Mouse (Mus musculus) intestine, embryonic 14.5 days (tissue): ENCODE results near the gene Fam50b. TPM values are rescaled to one million over a fixed set of nuclear protein-coding genes. Genes with fewer than 3 reads are reported as not detected.
A peak's percentile ranks its signal among the peaks of the same experiment; 100 is the strongest.

Experiments
- ATAC-seq: fragments of 200-750 bp; cut with Nextera tagmentation; replicated peaks from 2 replicates; pipeline ENCODE4 v1.8.0; 2017; ENCODE audit warnings: low read depth, moderate number of reproducible peaks, moderate TSS enrichment, moderate library complexity; ENCODE audit not compliant: low FRiP score, low TSS enrichment
- DNase-seq: peaks from one replicate; pipeline ENCODE4 v3.0.0-alpha.2; 2018; ENCODE audit warnings: low spot score
- H3K27ac ChIP-seq: fragments of 300-500 bp; sonication (generic); 2 replicates; pipeline ENCODE4 v1.5.1; 2014; ENCODE audit warnings: low read depth, mild to moderate bottlenecking, control low read depth
- H3K27me3 ChIP-seq: fragments of 300-500 bp; sonication (generic); replicated peaks from 2 replicates; pipeline ENCODE4 v1.6.1; 2014; ENCODE audit warnings: low read length, control low read depth; ENCODE audit not compliant: control insufficient read depth, insufficient read depth
- H3K36me3 ChIP-seq: fragments of 300-500 bp; sonication (generic); 2 replicates; pipeline ENCODE4 v1.6.1; 2014; ENCODE audit warnings: low read length, control low read depth; ENCODE audit not compliant: control insufficient read depth, insufficient read depth
- H3K4me1 ChIP-seq: fragments of 300-500 bp; sonication (generic); replicated peaks from 2 replicates; pipeline ENCODE4 v1.6.1; 2014; ENCODE audit warnings: low read length, control low read depth, mixed read lengths; ENCODE audit not compliant: control insufficient read depth, insufficient read depth
- H3K4me2 ChIP-seq: fragments of 300-500 bp; sonication (generic); 2 replicates; pipeline ENCODE4 v1.6.1; 2014; ENCODE audit warnings: low read length
- H3K4me3 ChIP-seq: fragments of 300-500 bp; sonication (generic); 2 replicates; pipeline ENCODE4 v1.5.1; 2014; ENCODE audit warnings: low read depth, low read length, control low read depth, mixed read lengths
- H3K9ac ChIP-seq: fragments of 300-500 bp; sonication (generic); 2 replicates; pipeline ENCODE4 v1.6.1; 2014; ENCODE audit warnings: mild to moderate bottlenecking, low read length
- H3K9me3 ChIP-seq: fragments of 300-500 bp; sonication (generic); 2 replicates; pipeline ENCODE4 v1.6.1; 2016; ENCODE audit warnings: low read length, control low read depth; ENCODE audit not compliant: control insufficient read depth
- WGBS: fragments of 180-500 bp; shearing (Covaris S2); extraction: QIAGEN DNeasy Blood & Tissue Kit; methylation state at CpG from one replicate; pipeline ENCODE4 v1.1.7; 2014; 5-methylcytosine and 5-hydroxymethylcytosine counted together
- polyA plus RNA-seq: library from polyadenylated mRNA; unstranded; fragments of >200 nt; fragmentation: Nextera tagmentation; extraction: Ambion mirVana; gene quantifications from 2 replicates; pipeline ENCODE4 v1.2.1, GENCODE M21; 2014

Gene Fam50b
- polyA plus RNA-seq, 1 experiment from 2014 or later: not detected

- Histone ChIP-seq H3K9ac (no peak overlapping the region; the same call in 1 of the 2 replicates), H3K36me3 (no peaks in the 10 kb centered on the region), H3K27ac (peak overlapping the region; percentile 86), H3K4me3 (peak overlapping the region; percentile 13; the same call in 1 of the 2 replicates), H3K4me2 (peak overlapping the region; percentile 47), H3K27me3 (no peaks in the 10 kb centered on the region), H3K9me3 (no peaks in the 10 kb centered on the region), H3K4me1 (peaks cover 19% of the 10 kb centered on the region)
- peak; percentile 80 for DNase-seq
- WGBS: 4% methylated on average over 9 of the region's 9 CpGs
- ATAC-seq: peak; percentile 85
These were observed 8.7 kb upstream of the Fam50b start for GRCm38 (mm10) chr13:34725800-34726476.

DNA sequence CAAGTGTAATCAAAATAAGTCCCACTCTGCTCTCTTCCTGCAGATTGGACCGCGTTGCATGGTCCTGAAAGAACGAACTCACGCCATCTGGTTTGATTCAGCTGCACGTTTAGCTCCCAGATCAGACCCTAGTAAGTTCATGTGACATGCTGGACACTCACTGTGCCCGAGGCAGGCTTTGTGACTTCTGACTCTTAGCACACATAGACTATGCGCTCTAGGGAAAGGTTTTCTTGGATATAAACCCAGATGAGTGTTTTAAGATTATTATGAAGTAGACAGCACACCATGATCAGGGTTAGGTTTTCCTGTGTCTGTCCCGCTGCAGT lies 8.2 kb upstream of the Fam50b start:
- 29% methylated on average over 8 of the region's 8 CpGs for WGBS
- Histone ChIP-seq H3K4me1 (peaks cover 19% of the 10 kb centered on the region), H3K27ac (peak overlapping the region; percentile 86), H3K9ac (no peak overlapping the region), H3K9me3 (no peaks in the 10 kb centered on the region), H3K36me3 (no peaks in the 10 kb centered on the region), H3K4me2 (peak overlapping the region; percentile 47), H3K4me3 (peak overlapping the region; percentile 13; the same call in 1 of the 2 replicates), H3K27me3 (no peaks in the 10 kb centered on the region)
- DNase-seq (no peak), ATAC-seq (peak; percentile 18)

DNA sequence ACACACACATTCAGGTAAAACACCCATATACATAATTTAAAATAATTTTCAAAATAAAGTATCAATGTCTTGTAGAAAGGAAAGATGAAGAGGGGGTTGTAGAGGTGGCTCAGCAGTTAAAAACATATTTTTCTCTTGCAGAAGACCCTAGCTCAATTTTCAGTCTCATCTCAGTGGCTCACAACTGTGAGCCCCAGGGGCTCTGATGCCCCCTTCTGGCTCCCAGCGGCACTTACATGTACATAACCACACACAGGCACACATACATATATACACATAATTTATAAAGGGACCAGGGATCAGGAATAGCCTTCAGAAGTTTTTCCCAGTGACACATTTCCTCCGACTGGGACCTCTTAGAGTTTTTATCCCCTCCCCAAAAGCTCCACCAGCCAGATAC lies 7.6 kb upstream of the Fam50b start:
- H3K9ac ChIP-seq: no peak overlapping the region
- H3K36me3 ChIP-seq: no peaks in the 10 kb centered on the region
- H3K27me3 ChIP-seq: no peaks in the 10 kb centered on the region
- no peak overlapping the region for H3K4me3 ChIP-seq
- no peak overlapping the region for H3K4me2 ChIP-seq
- H3K27ac ChIP-seq: peak overlapping the region; percentile 86
- no peak for ATAC-seq
- WGBS: 89% methylated on average over 2 of the region's 2 CpGs
- no peaks in the 10 kb centered on the region for H3K9me3 ChIP-seq
- peaks cover 19% of the 10 kb centered on the region for H3K4me1 ChIP-seq
- DNase-seq: no peak

GRCm38 (mm10) chr13:34731551-34731950 lies 3.1 kb upstream of the Fam50b start:
- H3K4me2 ChIP-seq: no peak overlapping the region
- no peaks in the 10 kb centered on the region for H3K9me3 ChIP-seq
- no peak for DNase-seq
- H3K4me1 ChIP-seq: peaks cover 5% of the 10 kb centered on the region; the same call in 1 of the 2 replicates
- H3K4me3 ChIP-seq: no peak overlapping the region
- no peaks in the 10 kb centered on the region for H3K36me3 ChIP-seq
- WGBS: 89% methylated on average over 6 of the region's 6 CpGs
- H3K9ac ChIP-seq: no peak overlapping the region
- H3K27ac ChIP-seq: no peak overlapping the region
- H3K27me3 ChIP-seq: no peaks in the 10 kb centered on the region
- no peak for ATAC-seq

DNA sequence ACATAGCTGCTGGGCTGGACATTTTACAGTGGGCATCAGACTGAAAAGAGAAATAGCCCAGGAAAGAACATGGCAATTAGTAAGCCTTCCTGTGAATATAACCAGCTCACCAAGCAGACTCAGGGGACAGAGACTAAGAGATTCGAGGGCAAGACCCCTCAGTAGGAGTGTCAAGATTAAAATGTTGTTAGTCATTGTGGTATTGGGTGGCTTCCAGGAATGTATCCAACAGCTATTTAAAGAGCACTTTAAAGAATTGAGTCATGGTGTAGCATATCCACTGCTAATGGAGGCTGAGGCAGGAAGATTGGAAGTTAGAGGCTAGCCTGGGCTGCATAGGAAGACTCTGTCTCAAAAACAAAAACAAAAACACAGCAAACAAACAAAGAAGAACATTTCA lies 870 bp upstream of the Fam50b start:
- Histone ChIP-seq H3K4me1 (peaks cover 9% of the 10 kb centered on the region; the same call in 1 of the 2 replicates), H3K27ac (no peak overlapping the region), H3K9me3 (no peaks in the 10 kb centered on the region), H3K9ac (no peak overlapping the region), H3K4me3 (no peak overlapping the region), H3K36me3 (no peaks in the 10 kb centered on the region), H3K4me2 (no peak overlapping the region), H3K27me3 (no peaks in the 10 kb centered on the region)
- WGBS: 59% methylated on average over 1 of the region's 1 CpGs
- DNase-seq (no peak), ATAC-seq (no peak)

DNA sequence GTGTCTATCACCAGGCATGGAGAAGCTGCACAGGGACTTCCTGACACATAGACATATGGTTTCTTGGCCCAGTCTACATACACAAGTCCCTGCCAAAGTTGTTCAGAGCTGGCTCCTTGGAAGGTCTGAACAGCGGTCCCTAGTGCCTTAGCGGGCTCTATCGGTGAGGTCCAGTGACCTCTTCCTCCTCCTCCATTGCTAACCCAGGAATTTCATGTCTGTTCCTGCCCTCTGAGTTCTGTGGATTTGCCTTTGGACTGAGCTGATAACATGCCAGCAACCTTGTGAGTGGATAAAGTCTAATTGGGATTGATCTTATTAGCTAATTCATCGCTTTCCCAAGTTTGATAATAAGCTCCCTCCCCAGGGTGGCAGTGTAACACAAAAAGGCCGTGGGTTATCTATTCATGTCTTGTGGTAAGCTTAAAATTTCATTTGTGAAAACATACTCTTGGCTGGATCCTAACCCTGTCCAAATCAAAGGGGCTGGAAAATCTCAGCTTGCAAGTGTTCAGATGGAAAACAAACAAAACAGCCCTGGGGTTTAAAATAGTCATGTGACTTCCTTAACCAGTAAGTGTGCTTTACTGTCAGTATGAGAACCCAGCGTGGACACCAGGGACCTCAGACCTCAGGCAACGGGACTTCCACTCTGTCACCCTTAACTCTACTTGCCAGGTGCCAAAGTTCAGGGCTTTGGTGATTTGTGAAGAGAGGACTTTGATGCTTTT lies 3.5 kb downstream of the Fam50b start:
- Histone ChIP-seq H3K9me3 (no peaks in the 10 kb centered on the region), H3K9ac (no peak overlapping the region), H3K4me3 (no peak overlapping the region), H3K27me3 (no peaks in the 10 kb centered on the region), H3K27ac (no peak overlapping the region), H3K4me2 (no peak overlapping the region), H3K36me3 (no peaks in the 10 kb centered on the region), H3K4me1 (peaks cover 9% of the 10 kb centered on the region; the same call in 1 of the 2 replicates)
- ATAC-seq: no peak
- no peak for DNase-seq
- WGBS: 75% methylated on average over 7 of the region's 7 CpGs

GRCm38 (mm10) chr13:34738699-34738973 lies 4.0 kb downstream of the Fam50b start:
- 66% methylated on average over 1 of the region's 1 CpGs for WGBS
- no peaks in the 10 kb centered on the region for H3K9me3 ChIP-seq
- DNase-seq (no peak), ATAC-seq (no peak)
- H3K36me3 ChIP-seq: no peaks in the 10 kb centered on the region
- peaks cover 9% of the 10 kb centered on the region; the same call in 1 of the 2 replicates for H3K4me1 ChIP-seq
- H3K4me3 ChIP-seq: no peak overlapping the region
- H3K27ac ChIP-seq: no peak overlapping the region
- H3K4me2 ChIP-seq: no peak overlapping the region
- H3K27me3 ChIP-seq: no peaks in the 10 kb centered on the region
- H3K9ac ChIP-seq: no peak overlapping the region

DNA sequence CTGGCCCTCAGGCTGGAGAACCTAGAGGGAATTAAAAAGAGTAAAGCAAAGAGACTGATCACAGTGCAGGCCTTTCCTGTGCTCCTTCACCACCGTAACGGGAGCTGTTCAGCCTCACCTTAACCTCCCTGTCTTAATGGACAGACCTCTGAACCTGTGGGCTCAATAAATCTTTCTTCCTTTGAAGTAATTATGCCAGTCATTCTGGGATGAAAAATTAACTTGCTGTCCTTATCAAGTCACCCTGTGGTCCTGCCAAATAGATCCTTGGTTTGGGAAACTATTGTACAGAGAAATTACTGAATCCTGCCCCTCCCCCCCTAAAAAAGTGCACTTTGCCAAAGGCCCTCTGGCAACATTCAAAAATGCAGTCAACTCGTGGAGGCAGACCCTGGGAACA lies 4.4 kb downstream of the Fam50b start:
- H3K27ac ChIP-seq: no peak overlapping the region
- no peak overlapping the region for H3K9ac ChIP-seq
- WGBS: 53% methylated on average over 3 of the region's 3 CpGs
- H3K4me2 ChIP-seq: no peak overlapping the region
- no peaks in the 10 kb centered on the region for H3K36me3 ChIP-seq
- peaks cover 9% of the 10 kb centered on the region; the same call in 1 of the 2 replicates for H3K4me1 ChIP-seq
- H3K4me3 ChIP-seq: no peak overlapping the region
- DNase-seq (no peak), ATAC-seq (no peak)
- no peaks in the 10 kb centered on the region for H3K27me3 ChIP-seq
- H3K9me3 ChIP-seq: no peaks in the 10 kb centered on the region

DNA sequence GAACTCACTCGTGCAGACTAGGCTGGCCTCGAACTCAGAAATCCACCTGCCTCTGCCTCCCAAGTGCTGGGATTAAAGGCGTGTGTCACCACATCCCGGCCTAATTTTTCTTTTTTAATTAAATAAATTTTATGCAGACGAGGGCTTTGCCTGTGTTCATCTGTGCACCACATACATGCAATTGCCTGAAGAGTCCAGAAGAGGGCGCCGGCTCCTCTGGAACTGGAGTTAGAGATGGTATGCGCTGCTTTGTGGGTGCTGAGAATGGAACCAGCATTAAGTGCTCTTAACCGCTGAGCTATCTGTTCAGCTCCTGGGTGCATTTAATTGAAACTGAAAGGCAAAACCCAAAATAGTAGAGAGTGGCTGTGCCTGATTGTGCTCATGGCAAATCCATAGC lies 6.6 kb downstream of the Fam50b start:
- ATAC-seq (no peak), DNase-seq (no peak)
- H3K9ac ChIP-seq: no peak overlapping the region
- no peak overlapping the region for H3K4me3 ChIP-seq
- WGBS: 88% methylated on average over 9 of the region's 9 CpGs
- no peaks in the 10 kb centered on the region for H3K9me3 ChIP-seq
- H3K27me3 ChIP-seq: no peaks in the 10 kb centered on the region
- H3K36me3 ChIP-seq: no peaks in the 10 kb centered on the region
- H3K4me1 ChIP-seq: 0 out of 2 replicates have a peak, but pooled peaks cover 4% of the 10 kb centered on the region
- H3K4me2 ChIP-seq: no peak overlapping the region
- no peak overlapping the region for H3K27ac ChIP-seq
